Mouse (Mus musculus): Measurements from ENCODE around the gene Lca5l.

GRCm38 (mm10) chr16:96168837-96169236 lies 23.2 kb downstream of the Lca5l start:
- TF ChIP-seq POLR2A (IDR thresholded peaks at IDR 0.05; ENCODE audit: extremely low read depth, insufficient read depth, low read length) (no peak), CTCF (IDR thresholded peaks at IDR 0.05; ENCODE audit: extremely low read depth, insufficient read depth, low read length) (no peak)

Measured in cortical plate, adult 2 months (tissue).